Mouse (Mus musculus): ENCODE measurements at regions not wholly inside any gene's neighbourhood (a gene's known extent, or its start where the extent isn't known, plus 50 kb on each side); places are given as distances from the start of the nearest gene placed in this dataset.

- DNase-seq (ENCODE audit: low spot score in 2 of 2) = no peak
Measured at GRCm38 (mm10) chr2:146565693-146566092, 53.5 kb upstream of the Ralgapa2 start.

GRCm38 (mm10) chr2:146568171-146568842, 56.2 kb upstream of the Ralgapa2 start:
- DNase-seq (ENCODE audit: low spot score in 2 of 2) = no peak

- no peak for DNase-seq (ENCODE audit: low spot score in 2 of 2)
Measured at GRCm38 (mm10) chr2:146571036-146571435, 58.9 kb upstream of the Ralgapa2 start.

DNA sequence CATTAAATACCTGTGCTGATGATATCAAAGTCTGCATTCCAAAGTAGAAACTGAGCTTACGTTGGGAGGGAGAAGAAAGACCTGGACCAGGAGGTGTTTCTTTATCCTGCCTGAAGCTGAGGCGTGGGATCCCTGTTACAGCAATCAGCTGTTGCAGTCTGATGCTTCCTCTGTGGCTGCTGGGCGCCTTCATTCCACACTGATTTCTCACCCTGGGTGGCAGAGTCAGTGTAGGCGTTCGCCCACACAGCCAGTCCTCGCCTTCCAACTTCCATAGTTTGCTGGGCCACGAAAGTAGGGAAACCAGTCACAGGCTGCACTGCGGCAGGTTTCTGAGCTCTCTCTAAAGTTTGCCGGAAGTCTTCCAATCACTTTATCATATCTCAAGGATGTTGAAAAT, 59.7 kb upstream of the Ralgapa2 start:
- DNase-seq (ENCODE audit: low spot score in 2 of 2) = peak; percentile 28 to 53

- no peak for DNase-seq (ENCODE audit: low spot score in 2 of 2)
Measured at GRCm38 (mm10) chr2:146575610-146576297, 63.6 kb upstream of the Ralgapa2 start.

- DNase-seq (ENCODE audit: low spot score in 2 of 2) = no peak
Measured at GRCm38 (mm10) chr2:146576298-146576905, 64.3 kb upstream of the Ralgapa2 start.

GRCm38 (mm10) chr2:146577096-146577495, 65.0 kb upstream of the Ralgapa2 start:
- no peak for DNase-seq (ENCODE audit: low spot score in 2 of 2)

DNA sequence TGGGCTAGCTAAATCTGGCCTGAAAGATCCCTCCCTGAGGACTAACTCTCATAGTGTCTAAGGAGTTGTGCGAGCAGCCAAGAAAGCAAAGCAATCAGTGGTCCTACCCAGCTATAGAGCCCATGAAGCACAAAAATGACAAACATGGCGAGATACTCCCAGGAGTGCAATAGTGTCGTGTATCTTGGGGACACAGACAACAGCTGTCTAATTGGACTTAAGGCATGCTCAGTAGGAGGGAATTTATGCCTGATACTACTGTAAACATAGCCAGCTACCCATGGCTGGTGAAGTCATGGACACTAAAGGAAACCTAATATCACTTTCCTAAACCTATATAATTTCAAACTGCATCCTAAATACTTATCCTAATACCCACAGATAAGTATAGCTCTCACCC, 69.1 kb upstream of the Ralgapa2 start:
- DNase-seq (ENCODE audit: low spot score in 2 of 2) = no peak

DNA sequence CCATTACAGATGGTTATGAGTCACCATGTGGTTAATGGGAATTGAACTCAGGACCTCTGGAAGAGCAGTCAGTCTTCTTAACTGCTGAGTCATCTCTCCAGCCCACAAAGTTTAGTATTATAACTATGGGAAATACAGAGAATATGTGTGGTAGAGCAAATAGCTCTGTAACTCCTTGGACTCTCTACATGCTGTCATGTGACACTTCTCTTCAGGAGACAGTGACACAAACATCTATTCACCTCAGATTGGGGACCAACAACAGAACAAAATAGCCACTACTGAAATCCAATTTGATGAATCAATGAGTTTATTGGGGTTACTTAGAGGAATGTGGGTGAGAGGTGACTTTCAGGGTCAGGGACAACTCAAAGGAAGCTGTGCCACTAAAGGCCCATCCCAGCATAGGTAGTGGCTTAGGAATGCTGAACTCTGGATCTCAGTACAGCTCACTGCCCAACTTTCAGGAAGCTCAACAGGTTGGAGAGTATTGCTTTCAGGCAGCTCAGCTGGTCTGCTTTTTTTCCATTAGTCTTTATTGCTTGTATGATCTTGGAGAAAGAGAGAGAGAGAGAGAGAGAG, 71.8 kb upstream of the Ralgapa2 start:
- DNase-seq (ENCODE audit: low spot score in 2 of 2) = no peak

- no peak for DNase-seq (ENCODE audit: low spot score in 2 of 2)
Measured at GRCm38 (mm10) chr2:146586381-146586780, 74.2 kb upstream of the Ralgapa2 start.

- no peak for DNase-seq (ENCODE audit: low spot score in 2 of 2)
Measured at GRCm38 (mm10) chr2:146586981-146587380, 74.8 kb upstream of the Ralgapa2 start.

DNA sequence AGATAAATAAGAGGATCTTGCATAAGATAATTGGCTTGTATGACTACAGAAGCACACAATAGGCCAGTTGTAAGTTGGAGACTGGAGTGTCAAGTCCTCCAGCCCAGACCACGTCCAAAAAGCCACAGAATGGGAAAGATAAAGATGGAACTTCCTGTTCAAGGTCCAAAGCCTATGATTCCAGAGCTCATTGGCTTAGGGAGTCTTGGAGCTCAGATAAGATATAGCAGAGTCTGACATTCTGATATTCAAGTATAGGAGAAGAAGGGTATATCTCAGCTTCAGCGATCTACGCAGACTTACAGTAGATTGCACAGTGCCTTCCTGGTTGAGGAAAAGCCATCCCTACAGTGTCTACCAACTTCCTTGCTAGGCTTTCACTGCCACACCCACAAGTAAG, 77.7 kb upstream of the Ralgapa2 start:
- DNase-seq (ENCODE audit: low spot score in 2 of 2) = no peak

- DNase-seq (ENCODE audit: low spot score in 2 of 2) = no peak
Measured at GRCm38 (mm10) chr2:146593291-146593690, 81.1 kb upstream of the Ralgapa2 start.

DNA sequence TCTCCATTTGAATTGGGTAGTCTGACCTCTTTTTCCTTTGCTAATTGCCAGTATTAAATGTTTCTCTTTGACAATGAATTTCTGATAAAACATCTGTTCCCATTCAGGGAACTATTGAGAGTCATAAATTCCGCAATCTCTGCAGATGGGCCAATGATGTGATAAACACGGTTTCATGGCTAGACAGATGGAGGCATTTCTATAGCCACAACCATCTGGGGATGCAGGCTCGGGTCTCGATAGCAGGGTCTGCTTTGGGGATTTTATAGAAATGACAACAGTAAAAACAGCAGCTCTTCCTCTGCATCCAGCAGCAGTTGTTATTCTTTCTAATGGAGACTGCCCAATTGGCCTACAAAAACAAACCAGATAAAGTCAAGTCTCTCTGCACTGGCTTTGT, 82.1 kb upstream of the Ralgapa2 start:
- no peak for DNase-seq (ENCODE audit: low spot score in 2 of 2)

GRCm38 (mm10) chr2:146595673-146596072, 83.5 kb upstream of the Ralgapa2 start:
- no peak for DNase-seq (ENCODE audit: low spot score in 2 of 2)

DNA sequence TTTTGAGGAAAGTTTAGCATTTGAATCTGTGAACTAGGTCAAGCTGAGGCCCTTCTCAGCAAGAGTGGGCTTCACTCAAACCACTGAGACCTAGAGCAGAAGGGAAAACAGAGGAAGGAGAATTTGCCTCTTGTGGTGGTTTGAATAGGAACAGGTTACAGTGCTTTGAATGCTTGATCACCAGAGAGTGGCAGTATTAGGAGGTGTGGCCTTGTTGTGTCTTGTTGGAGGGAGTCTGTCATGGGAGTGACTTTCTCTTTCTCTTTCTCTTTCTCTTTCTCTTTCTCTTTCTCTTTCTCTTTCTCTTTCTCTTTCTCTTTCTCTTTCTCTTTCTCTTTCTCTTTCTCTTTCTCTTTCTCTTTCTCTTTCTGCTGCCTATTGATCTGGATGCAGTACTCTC, 94.0 kb upstream of the Ralgapa2 start:
- no peak for DNase-seq (ENCODE audit: low spot score in 2 of 2)

GRCm38 (mm10) chr2:146610896-146611295, 98.8 kb upstream of the Ralgapa2 start:
- DNase-seq (ENCODE audit: low spot score in 2 of 2) = no peak

DNA sequence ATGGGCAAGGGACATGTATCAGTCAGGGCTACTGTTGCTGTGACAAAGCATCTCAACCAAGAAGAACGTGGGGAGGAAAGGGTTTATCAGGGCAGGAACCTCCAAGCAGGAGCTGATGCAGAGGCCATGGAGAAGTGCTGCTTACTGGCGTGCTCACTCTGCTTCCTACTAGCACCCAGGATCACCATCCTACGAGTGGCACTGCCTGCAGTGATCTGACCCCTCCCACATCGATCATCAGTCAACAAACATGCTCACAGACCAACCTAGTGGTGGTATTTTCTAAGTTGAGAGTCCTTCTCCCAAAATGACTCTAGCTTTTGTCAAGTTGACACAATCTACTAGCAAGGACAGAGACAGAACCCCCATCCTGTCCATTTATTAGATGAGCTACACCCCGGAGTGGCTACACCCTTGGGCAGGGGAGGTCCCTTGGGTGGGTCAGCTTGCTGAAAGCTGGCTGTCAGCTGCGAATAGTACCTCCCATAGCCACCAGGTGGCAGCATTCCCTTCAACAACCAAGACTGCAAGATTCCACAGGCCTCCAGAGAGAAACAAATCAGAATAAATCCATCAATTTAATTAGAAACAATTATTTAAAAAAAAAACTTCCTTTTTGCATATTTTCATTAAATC, 99.9 kb upstream of the Ralgapa2 start:
- DNase-seq (ENCODE audit: low spot score in 2 of 2) = peak; percentile 8 to 61

- peak in 1 of 2 experiments; percentile 24 for DNase-seq (ENCODE audit: low spot score in 2 of 2)
Measured at GRCm38 (mm10) chr2:146612522-146613288, 100.6 kb upstream of the Ralgapa2 start.

DNA sequence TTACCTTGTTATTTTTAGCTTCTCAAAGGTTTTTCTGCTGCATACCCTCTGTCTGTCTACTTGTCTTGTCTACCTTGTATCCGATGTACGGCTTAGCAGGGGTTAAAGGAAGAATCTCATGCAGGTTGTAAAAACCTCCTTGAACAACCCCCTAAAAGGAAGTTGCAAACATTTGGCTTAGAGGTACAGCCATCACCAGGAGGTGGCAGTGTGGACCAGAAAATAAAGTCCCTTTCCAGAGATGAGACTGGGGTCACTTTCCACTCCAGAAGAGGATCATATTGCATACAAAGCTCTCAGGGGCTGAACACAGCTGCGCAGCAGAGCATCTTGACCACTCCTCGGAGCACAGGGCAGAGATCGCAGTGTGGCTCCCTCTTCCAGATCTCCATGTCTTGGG, 109.0 kb upstream of the Ralgapa2 start:
- DNase-seq (ENCODE audit: low spot score in 2 of 2) = peak in 1 of 2 experiments; percentile 41

DNA sequence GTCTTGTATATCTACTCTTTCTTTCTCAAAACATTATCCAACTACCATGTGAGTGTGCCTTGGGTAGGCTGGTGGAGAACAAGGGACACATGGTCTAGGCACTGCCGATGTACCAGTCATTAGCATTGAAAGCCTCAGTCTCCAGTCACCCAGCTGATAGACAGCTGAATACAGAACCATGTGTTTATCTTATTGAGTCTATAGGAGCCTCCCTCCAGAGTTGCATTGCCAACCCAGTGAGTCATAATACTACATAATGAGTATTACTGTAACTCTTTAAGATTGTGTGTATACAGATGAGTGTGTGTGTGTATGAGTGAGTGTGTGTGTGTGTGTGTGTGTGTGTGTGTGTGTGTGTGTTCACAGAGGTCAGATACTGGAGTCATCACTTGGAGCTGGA, 110.9 kb upstream of the Ralgapa2 start:
- DNase-seq (ENCODE audit: low spot score in 2 of 2) = no peak
